Mouse (Mus musculus) megakaryocyte-erythroid progenitor cell, adult 5-6 weeks (primary cell): ENCODE data around the gene Garem2. TPM values are rescaled to one million over a fixed set of nuclear protein-coding genes. Genes with fewer than 3 reads are reported as not detected.

Source experiments
- ATAC-seq: replicated peaks from 2 replicates; pipeline ENCODE4 v1.8.0; 2016; ENCODE audit warnings: mild to moderate bottlenecking, inconsistent platforms; ENCODE audit not compliant: severe bottlenecking, poor library complexity, low FRiP score, low TSS enrichment
- total RNA-seq, 2 experiments: library from RNA; stranded (forward) in 1 of 2; stranded (reverse) in 1 of 2; fragments of 200-1000, 215-1000 nt in 1 of 2; fragments of >200 nt in 1 of 2; fragmentation: Nextera tagmentation in 1 of 2; gene quantifications; 2 replicates each; pipeline ENCODE4 v1.2.3; 2014 to 2017

The Garem2 gene
- total RNA-seq, 2 experiments from 2014 or later = 0.47 TPM; not detected in 1

- no peak for ATAC-seq
These were observed 5.6 kb downstream of the Garem2 start for GRCm38 (mm10) chr5:30110371-30111060.

- no peak for ATAC-seq
These were observed 6.2 kb downstream of the Garem2 start for GRCm38 (mm10) chr5:30111126-30111525.

DNA sequence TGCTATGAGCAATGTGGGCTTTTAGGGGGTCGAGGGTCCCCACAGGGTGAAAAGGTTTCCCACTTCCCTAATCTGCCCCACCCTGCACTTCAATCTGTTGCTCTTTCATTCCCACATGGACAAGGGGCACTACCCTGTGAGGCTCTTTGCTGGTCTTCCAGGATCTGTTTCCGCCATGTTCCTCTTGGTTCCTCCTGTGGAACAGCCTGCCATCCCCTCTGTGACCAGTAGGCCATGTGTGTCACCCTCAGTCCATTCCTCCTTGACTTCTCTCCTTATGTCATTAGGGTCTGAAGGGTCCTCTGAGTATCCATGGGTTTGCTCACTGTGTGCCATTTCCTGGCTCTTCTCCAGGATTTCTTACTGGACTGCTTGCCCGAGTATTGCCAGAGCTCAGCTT lies 6.8 kb downstream of the Garem2 start:
- no peak for ATAC-seq

DNA sequence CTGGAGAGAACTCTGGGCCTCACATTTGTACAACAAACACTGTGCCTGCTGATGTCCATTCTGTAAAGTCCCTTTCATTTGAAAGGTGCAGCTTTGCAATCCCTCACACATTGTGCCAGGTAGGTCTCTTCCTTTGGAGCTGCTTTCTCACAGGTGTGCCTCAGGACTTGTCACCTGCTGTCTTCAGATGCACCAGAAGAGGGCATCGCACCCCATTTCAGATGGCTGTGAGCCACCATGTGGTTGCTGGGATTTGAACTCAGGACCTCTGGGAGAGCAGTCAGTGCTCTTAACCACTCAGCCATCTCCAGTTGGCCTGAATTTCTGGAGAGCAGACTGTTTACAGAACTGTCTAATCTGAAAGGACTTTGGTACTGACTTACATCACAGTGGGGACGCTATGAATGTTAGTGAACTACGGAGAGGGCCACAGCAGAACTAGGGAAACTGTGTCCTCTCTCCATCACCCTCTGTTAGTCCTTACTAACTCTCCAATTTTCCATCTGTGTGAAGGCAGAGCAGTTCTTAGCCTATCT lies 7.6 kb downstream of the Garem2 start:
- no peak for ATAC-seq

GRCm38 (mm10) chr5:30113881-30114760 lies 9.2 kb downstream of the Garem2 start:
- ATAC-seq = 0 out of 2 replicates have a peak, but pooled peaks have one; percentile 53

DNA sequence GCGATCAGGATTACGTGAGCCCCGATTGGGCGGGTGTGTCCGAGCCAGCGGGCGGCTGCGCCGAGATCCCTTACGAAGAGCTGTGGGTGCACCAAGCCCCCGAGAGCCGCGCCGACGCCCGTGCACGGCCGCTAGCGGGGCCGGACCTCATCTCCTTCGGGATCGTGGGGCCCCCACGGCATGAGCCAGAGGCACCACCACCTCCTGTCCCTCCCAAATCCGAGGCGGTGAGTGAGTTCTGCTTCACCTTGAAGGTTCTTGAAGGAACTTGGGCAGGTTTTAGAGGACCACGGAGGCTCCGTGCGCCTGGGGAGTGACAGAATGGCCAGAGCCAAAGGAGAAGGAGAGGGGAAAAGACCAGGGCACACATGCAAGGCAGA lies 9.8 kb downstream of the Garem2 start:
- ATAC-seq = no peak

GRCm38 (mm10) chr5:30115718-30116117 lies 10.8 kb downstream of the Garem2 start:
- no peak for ATAC-seq

GRCm38 (mm10) chr5:30118018-30118417 lies 13.1 kb downstream of the Garem2 start:
- no peak for ATAC-seq

GRCm38 (mm10) chr5:30119163-30119562 lies 14.2 kb downstream of the Garem2 start:
- no peak for ATAC-seq

GRCm38 (mm10) chr5:30120106-30120505 lies 15.1 kb downstream of the Garem2 start:
- no peak for ATAC-seq

DNA sequence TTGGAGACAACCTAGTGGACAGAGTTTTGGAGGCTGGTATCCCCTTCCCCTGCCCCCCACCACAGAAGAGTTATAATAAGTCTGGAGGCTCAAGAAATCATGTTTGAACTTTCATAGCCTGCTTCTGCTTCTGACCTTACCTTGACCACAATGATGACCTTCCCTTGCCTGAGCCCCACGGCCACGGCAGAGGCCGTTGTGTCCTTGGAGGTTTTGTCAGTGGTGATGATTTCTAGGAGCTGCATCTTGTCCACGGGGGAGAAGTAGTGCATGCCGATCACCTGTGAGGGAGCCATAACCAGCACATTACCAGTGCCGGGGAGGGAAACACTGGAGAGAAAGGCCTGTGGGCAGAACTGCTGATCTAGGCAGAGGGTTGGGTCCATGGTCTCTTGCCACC lies 17.5 kb downstream of the Garem2 start:
- ATAC-seq = no peak

DNA sequence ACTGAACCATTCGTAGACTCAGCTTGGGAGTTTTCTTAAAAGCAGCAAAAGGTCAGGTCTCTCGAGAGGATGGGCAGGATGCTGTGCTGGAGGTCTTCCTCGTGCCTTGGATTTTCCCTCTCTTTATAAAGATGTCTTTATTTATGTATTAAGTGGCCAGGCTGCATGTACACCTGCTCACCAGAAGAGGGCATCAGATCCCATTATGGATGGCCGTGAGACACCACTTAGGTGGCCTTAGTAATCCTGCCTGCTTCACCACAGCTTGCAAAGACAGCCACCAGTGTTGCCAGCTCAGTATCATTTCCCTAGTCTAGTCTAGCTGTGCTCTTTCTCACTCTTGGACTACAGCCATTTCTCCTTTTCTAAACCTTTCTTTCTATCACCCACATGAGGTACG lies 20.6 kb downstream of the Garem2 start:
- ATAC-seq = peak; percentile 73

DNA sequence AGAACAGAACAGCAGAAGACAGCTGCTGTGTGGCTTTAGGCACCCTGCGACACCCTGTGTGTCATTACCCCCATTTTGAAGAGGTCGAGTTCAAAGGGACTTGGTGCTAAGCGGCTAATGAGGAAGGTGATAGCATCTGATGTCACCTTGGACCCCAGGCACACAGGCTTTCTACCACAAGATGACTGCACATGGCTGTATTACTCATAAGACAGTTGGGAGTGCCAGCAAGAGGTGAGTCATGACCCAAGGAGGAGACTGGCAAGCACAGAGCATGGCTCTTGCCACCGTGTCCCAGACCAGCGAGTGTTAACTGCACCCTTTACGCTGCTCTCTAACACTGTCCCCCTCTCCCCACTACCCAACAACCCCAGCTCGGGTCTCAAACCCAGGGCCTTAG lies 21.8 kb downstream of the Garem2 start:
- no peak for ATAC-seq

DNA sequence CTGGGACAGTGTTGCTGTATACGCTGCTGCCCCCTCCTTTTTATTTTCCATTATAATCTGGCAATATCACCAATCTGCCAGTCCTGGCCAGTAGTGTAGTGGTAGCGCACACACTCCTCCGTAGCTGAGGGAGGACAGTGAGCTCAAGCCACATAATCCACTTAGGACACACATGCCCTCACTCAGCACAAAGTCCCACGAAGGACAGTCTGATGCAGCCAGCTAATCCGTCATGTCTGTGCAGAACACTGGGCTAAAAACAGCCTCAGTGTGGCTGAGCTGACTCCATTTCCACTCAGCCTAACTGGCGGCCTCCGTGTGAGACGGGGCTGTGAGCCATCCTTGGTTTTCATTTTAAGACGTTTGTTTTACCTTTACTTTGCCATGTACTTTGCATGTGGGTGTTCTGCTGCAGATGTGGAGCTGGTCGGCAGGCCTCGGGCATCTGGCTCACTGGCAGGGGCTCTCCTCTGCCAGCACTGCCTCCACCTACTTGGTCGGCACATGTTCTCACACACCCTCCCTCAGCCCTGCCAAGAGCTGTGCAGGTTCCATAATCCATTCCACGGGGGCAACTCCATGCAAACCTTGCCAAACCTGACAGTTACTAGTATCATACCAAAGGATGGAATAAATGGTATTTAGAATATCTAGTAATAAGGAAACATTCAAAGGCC lies 23.1 kb downstream of the Garem2 start:
- ATAC-seq = no peak

DNA sequence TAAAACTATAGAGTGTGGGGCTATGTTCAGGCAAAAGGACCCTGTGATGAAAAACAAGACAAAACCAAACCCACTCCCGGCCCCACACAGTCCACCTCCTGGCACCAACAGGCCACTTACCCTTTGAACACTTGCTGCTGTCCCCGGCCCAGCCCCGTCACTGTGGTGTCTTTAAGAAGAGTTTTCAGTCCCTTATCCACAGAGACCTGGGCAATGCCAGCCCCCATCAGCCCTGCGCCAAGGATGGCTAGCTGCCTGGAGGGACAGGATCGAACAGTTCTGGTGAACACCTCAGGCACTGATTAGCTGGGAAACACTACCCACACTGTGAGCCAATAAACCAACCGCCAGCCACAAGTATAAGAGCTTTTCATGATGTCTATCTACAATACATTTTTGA lies 23.7 kb downstream of the Garem2 start:
- no peak for ATAC-seq

GRCm38 (mm10) chr5:30131246-30131645 lies 26.3 kb downstream of the Garem2 start:
- no peak for ATAC-seq

- ATAC-seq = no peak
These were observed 27.2 kb downstream of the Garem2 start for GRCm38 (mm10) chr5:30132173-30132572.

GRCm38 (mm10) chr5:30135711-30136231 lies 30.8 kb downstream of the Garem2 start:
- no peak for ATAC-seq

DNA sequence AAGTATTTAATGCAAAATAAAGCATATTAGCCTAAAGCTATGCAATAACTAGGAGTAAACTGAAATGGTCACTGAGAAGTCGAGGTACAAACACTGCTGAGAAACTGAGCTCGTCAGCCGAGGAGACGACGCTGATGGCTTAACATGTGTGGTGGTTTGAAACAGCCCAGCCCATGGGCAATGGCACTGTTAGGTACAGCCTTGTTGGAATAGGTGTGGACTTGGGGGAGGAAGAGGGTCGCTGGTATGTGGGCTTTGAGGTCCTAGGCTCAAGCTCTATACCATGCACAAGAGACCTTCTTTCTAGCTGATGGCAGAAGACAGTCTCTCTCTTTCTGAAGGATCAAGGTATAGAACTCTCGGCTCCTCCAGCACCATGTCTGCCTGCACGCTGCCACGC lies 32.3 kb downstream of the Garem2 start:
- ATAC-seq = no peak

DNA sequence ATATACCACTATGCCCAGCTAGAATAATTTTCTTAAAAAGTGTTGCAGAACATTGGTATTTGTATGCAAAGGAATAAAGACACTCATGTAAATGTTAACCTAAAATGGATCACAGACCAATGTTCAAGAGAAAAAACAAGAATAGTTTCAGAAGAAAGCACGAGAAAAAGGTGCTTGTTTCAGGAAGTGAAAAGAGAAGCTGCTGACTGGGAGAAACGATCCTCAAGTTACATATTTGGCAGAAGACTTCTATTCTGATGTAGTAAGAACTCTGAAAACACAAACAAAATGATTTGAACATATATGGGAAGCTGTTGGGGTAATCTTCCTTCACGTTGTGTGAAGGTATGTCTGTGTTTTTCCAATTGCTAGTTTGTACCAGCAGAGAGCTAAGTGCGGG lies 33.2 kb downstream of the Garem2 start:
- ATAC-seq = no peak
